Mouse (Mus musculus): ENCODE data around the gene Tbc1d10a. TPM values are rescaled to one million over a fixed set of nuclear protein-coding genes. Genes with fewer than 3 reads are reported as not detected.

Tbc1d10a gene
- polyA plus RNA-seq, 1 experiment = 41.6 TPM

DNA sequence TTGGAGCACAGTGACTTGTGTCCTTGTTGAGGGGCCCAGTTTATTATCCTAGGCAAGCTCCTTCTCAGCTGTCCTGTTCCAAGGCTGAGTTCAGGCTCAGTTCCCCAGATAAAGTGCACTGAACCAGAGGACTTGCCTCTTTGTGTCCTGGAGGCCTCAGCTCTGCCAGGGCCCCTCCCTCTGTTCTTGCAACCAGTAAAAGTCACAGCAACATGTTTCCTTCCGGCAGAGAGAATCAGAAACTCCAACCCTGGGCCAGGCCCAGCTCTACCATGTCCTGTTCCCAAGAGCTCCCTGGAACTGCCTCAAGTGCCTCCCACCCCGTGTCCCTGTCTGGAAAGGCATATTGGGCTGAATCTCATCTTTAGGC is 17.1 kb downstream of the Tbc1d10a start:
- DNase-seq (ENCODE audit: low read depth) = no peak
- TF ChIP-seq CTCF (IDR thresholded peaks at IDR 0.05; ENCODE audit: borderline replicate concordance, extremely low read depth, insufficient read depth, insufficient read length) (no peak), POLR2A (IDR thresholded peaks at IDR 0.05; ENCODE audit: borderline replicate concordance, extremely low read depth, insufficient read depth, insufficient read length, poor library complexity, severe bottlenecking) (no peak)

DNA sequence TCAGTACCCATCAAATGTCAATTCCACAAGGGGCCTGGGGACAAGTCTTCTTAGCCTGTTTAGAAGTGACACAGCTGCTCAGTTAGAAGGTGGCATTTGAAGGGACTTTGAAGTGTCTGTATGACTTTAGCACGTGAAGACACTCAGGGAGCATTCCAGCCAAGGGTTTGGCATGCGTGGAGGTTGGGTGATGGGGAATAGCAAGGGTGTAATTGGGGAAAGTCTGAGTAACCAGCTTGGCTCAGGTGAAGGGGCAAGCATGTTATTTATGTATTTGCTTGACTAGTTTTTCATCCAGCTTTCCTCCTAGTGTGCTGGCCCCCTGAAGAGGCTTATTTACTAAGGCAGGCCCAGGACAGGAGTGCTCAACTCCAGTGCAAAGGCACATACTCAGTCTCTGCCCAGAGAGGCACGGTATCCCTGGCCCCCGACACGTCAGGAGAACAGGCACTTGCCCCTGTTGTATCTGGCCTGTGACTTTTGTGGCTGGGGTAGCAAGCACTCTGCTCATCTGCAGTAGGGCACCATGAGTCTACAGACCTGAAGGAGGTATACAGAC is 18.6 kb downstream of the Tbc1d10a start:
- TF ChIP-seq POLR2A (IDR thresholded peaks at IDR 0.05; ENCODE audit: borderline replicate concordance, extremely low read depth, insufficient read depth, insufficient read length, poor library complexity, severe bottlenecking) (no peak), CTCF (IDR thresholded peaks at IDR 0.05; ENCODE audit: borderline replicate concordance, extremely low read depth, insufficient read depth, insufficient read length) (no peak)
- no peak for DNase-seq (ENCODE audit: low read depth)

DNA sequence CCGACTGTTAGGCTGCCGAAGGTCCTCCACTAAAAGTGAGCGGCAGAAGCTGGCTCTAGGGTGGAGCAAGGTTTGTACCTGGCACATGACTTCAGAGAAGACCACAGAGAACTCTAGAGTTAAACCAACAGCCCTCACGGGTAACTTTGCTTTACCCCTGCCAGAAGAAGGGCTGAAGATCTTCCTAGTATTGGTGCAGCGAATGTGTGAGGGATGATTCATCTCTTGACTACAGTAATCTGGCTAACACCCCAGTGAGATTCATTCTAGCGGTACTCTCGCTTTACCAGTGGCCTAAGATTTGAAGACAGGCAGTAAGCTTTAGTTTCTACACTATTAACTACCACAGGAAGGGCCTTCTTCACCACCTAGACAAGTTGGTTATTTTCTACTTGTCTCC is 19.4 kb downstream of the Tbc1d10a start:
- no peak for DNase-seq (ENCODE audit: low read depth)
- TF ChIP-seq POLR2A (IDR thresholded peaks at IDR 0.05; ENCODE audit: borderline replicate concordance, extremely low read depth, insufficient read depth, insufficient read length, poor library complexity, severe bottlenecking) (no peak), CTCF (IDR thresholded peaks at IDR 0.05; ENCODE audit: borderline replicate concordance, extremely low read depth, insufficient read depth, insufficient read length) (no peak)

DNA sequence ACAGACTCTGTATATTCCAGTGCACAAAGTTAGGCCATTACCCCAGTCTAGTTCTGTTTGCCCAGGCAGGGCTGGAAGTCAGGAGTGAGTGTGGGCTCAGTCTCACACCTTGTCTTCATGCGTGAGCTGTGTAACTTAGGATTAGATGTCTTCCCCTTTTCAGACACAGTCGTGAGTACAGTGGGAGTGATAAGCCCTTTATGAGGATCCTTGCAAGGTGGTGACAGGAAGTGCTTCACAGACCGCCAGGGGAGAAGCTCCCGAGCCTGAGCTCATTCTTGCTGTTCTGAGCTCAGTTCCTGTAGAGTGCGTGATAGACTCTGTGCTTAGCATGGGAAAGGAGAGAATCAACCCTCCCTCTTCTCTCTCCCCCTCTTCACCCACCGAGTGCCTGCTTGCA is 20.0 kb downstream of the Tbc1d10a start:
- no peak for DNase-seq (ENCODE audit: low read depth)
- TF ChIP-seq CTCF (IDR thresholded peaks at IDR 0.05; ENCODE audit: borderline replicate concordance, extremely low read depth, insufficient read depth, insufficient read length) (no peak), POLR2A (IDR thresholded peaks at IDR 0.05; ENCODE audit: borderline replicate concordance, extremely low read depth, insufficient read depth, insufficient read length, poor library complexity, severe bottlenecking) (no peak)

DNA sequence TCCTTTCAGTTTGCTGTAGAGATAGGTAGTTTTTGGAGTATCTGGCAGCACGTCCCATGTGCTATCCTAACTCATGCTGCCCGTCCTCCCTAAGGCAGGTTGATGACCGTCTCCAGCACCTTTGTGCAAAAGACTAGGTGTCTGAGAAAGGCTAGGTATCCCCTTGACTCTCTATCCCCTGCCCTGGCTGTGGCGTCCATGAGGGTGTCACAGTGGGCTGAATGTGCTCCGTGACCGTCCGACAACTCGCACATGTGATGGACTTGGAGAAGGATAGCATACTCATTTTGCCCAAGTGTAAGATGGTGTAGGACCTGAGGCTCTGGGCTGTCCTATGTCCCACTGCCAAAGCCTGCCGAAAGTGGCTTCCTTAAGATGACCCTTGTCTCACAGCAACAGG is 21.1 kb downstream of the Tbc1d10a start:
- no peak for DNase-seq (ENCODE audit: low read depth)
- TF ChIP-seq POLR2A (IDR thresholded peaks at IDR 0.05; ENCODE audit: borderline replicate concordance, extremely low read depth, insufficient read depth, insufficient read length, poor library complexity, severe bottlenecking) (no peak), CTCF (IDR thresholded peaks at IDR 0.05; ENCODE audit: borderline replicate concordance, extremely low read depth, insufficient read depth, insufficient read length) (no peak)

DNA sequence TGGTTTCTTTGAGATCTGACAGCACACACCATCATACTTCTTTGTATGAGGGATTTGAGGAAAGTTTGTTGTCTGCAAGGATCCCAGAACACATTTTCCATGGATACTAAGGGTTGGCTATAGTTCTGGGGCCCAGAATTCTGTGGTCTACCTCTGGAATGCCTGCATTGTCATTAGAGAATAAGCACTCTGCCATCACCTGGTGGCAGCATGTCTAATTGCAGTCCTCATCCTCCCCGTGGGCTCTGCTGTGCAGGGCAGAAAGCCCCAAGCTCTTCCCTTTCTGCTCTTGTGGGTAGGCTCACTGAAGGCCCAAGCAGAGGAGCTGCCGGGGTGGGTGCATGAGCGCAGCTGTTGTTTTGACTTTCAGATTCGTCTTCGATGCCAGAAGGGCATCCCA is 23.0 kb downstream of the Tbc1d10a start:
- peak; percentile 31; the same call in 1 of the 2 replicates for TF ChIP-seq CTCF (IDR thresholded peaks at IDR 0.05; ENCODE audit: borderline replicate concordance, extremely low read depth, insufficient read depth, insufficient read length)
- TF ChIP-seq POLR2A (IDR thresholded peaks at IDR 0.05; ENCODE audit: borderline replicate concordance, extremely low read depth, insufficient read depth, insufficient read length, poor library complexity, severe bottlenecking) = no peak
- DNase-seq (ENCODE audit: low read depth) = no peak

DNA sequence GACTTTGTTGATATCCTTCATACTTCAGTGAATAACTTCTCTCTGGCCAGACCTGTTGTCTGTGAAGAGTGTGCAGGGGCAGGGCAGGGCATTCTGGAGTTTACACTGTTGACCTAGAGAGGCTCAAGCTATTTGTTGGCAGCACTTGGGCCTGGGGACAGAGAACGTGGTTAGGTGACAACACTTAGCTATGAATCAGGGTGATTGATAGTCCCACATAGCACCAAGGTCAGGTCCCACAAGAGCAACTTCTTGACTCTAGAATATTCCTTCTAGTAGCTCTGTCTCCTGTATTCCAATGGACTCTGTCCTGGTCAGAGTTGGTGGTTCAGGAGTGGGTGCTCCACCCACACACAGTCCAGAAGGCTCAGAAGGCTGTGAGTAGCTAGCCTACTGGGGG is 24.2 kb downstream of the Tbc1d10a start:
- no peak for DNase-seq (ENCODE audit: low read depth)
- no peak for TF ChIP-seq POLR2A (IDR thresholded peaks at IDR 0.05; ENCODE audit: borderline replicate concordance, extremely low read depth, insufficient read depth, insufficient read length, poor library complexity, severe bottlenecking)
- no peak for TF ChIP-seq CTCF (IDR thresholded peaks at IDR 0.05; ENCODE audit: borderline replicate concordance, extremely low read depth, insufficient read depth, insufficient read length)

DNA sequence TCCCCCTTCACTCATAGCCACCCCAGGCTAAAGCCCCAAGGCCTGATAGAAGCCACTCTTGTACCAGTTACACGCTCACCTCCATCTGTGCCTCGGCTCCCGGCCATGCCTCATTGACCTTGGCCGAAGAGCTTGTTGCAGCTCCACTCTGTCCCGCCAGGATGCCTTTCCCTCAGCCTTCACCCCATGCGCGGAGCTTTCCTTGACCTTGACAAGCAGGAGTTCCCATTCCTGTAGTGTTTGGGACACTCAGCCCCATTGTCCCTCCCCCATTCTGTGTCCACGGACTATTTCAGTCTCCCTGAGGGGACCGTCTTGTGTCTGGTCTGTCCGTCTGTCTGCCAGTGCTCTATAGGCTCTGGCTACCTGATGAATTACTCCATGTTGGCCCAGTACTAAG is 26.5 kb downstream of the Tbc1d10a start:
- TF ChIP-seq CTCF (IDR thresholded peaks at IDR 0.05; ENCODE audit: borderline replicate concordance, extremely low read depth, insufficient read depth, insufficient read length) (no peak), POLR2A (IDR thresholded peaks at IDR 0.05; ENCODE audit: borderline replicate concordance, extremely low read depth, insufficient read depth, insufficient read length, poor library complexity, severe bottlenecking) (no peak)
- DNase-seq (ENCODE audit: low read depth) = no peak

DNA sequence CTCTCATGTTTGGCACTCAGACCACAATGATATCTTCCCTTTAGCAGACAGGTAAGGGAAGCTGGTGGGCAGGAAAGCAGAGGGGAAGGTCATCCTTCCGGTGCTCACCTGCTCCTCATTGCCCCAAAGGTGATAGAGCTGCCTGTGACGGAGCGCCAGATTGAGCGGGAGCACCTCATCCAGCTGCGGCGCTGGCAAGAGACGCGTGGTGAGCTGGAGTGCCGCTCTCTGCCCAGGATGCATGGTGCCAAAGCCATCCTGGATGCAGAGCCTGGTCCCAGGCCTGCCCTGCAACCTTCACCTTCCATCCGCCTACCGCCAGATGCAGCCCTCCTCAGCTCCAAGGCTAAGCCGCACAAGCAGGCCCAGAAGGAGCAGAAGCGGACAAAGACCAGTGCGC is 28.0 kb downstream of the Tbc1d10a start:
- no peak for DNase-seq (ENCODE audit: low read depth)
- no peak for TF ChIP-seq CTCF (IDR thresholded peaks at IDR 0.05; ENCODE audit: borderline replicate concordance, extremely low read depth, insufficient read depth, insufficient read length)
- no peak for TF ChIP-seq POLR2A (IDR thresholded peaks at IDR 0.05; ENCODE audit: borderline replicate concordance, extremely low read depth, insufficient read depth, insufficient read length, poor library complexity, severe bottlenecking)

DNA sequence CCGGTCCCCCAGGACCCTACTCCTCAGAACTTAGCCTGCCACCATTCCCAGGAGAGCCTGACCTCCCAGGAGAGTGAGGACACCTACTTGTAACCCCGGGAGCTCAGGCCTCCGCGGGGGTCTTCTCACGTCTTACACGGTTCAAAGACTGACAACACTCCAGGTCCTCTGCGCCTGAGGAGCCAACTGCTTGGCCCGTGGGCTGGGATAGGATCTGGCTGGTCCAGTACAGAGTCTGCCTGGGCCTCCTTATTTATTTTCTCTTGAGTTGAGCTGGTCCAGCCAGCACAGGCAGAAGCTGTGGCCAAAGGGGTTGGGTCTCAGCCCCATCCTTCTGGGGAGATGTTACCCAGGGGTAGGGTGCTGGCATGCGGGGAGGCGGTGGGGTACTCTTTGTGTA is 28.5 kb downstream of the Tbc1d10a start:
- TF ChIP-seq POLR2A (IDR thresholded peaks at IDR 0.05; ENCODE audit: borderline replicate concordance, extremely low read depth, insufficient read depth, insufficient read length, poor library complexity, severe bottlenecking) = no peak
- TF ChIP-seq CTCF (IDR thresholded peaks at IDR 0.05; ENCODE audit: borderline replicate concordance, extremely low read depth, insufficient read depth, insufficient read length) = no peak
- no peak for DNase-seq (ENCODE audit: low read depth)

DNA sequence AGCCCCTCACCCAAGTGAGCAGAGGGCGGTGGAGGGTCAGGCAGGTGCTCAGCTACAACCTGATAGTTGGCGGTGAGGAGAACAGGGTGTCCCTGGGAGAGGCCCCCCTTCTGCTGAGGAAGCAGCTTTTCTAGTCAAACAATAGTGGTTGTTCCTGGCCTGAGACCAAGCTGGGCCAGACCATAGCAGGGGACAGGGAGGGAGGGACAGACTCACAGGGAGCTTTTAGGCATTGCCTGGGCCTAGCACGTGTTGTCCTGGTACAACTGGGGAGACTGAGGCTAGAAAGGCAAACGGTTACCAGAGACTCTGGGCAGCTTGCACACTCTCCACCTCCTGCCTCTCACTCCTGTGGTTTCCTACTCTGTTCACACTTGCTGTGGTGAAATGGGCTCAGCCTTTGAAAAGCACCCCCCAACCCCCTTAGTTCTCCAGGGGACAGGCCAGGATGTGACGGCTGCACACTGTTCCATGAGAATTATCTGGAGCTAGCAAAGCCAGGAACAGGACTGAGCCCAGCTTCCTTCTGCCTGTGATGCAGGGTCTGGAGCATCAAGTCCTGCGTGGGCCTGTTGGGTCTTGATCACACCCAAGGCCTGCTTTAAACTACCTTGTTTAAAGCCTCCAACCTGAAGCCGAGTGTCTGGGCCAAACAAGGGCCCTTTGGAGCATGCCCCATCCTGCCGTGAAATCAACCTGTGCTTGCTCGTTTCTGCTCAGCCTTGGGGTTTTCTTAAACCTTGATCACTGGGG is 29.8 kb downstream of the Tbc1d10a start:
- no peak for TF ChIP-seq CTCF (IDR thresholded peaks at IDR 0.05; ENCODE audit: borderline replicate concordance, extremely low read depth, insufficient read depth, insufficient read length)
- TF ChIP-seq POLR2A (IDR thresholded peaks at IDR 0.05; ENCODE audit: borderline replicate concordance, extremely low read depth, insufficient read depth, insufficient read length, poor library complexity, severe bottlenecking) = no peak

More for the DNA sequence above, 29.8 kb downstream of the Tbc1d10a start:
- no peak for DNase-seq (ENCODE audit: low read depth)

Data from brain, embryonic 14.5 days (tissue).